Mouse (Mus musculus): ENCODE results near the gene Slc9a4.
"Not testable (repeated sequence)": the region's sequence is repeated elsewhere in the genome, so short reads cannot be mapped to it uniquely, and the experiment has no call there.

The Slc9a4 gene

DNA sequence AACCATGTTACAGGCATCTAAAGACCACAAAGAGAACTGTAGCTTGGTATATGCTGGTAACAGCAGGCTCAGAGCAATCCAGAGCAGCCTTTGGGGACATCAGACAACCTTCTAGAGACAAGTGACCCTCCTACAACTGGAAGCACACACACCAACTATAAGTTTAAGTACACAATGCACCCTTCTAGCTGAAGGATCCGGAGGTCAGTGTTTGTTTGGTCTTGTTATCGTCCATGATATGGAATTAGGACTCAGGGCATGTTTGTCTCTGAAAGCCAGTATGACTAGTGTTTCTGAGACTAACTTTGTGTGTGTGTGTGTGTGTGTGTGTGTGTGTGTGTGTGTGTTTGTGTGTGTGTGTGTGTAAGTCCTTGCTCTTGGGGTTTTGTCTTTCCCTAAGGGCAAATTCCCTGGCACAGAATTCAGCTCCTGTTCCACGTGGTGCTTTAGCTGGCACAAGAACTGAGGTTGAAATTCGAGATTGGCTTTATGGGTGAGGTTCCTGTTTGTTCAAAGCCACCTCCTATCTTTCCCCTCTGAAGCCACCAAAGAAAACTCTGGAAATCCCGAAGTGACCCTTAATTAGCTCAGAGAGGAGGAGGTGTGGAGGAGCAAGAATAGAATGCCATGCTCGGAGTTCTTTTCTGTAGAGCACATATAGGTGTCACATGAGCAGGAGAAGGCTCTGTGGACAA lies 71.1 kb downstream of the Slc9a4 start:
- no peak for DNase-seq

- no peak for DNase-seq
Measured at GRCm38 (mm10) chr1:40657035-40657434, 77.2 kb downstream of the Slc9a4 start.

- peak; percentile 72 for DNase-seq
Measured at GRCm38 (mm10) chr1:40657978-40658496, 78.2 kb downstream of the Slc9a4 start.

GRCm38 (mm10) chr1:40659017-40659416 lies 79.1 kb downstream of the Slc9a4 start:
- DNase-seq = no peak

GRCm38 (mm10) chr1:40659496-40659895 lies 79.6 kb downstream of the Slc9a4 start:
- DNase-seq = no peak

GRCm38 (mm10) chr1:40660838-40661237 lies 81.0 kb downstream of the Slc9a4 start:
- DNase-seq = no peak

- no peak for DNase-seq
Measured at GRCm38 (mm10) chr1:40665401-40666370, 85.8 kb downstream of the Slc9a4 start.

GRCm38 (mm10) chr1:40667442-40667841 lies 87.6 kb downstream of the Slc9a4 start:
- DNase-seq = not testable (repeated sequence)

GRCm38 (mm10) chr1:40670025-40670424 lies 90.1 kb downstream of the Slc9a4 start:
- no peak for DNase-seq

GRCm38 (mm10) chr1:40671490-40671889 lies 91.6 kb downstream of the Slc9a4 start:
- DNase-seq = no peak

DNA sequence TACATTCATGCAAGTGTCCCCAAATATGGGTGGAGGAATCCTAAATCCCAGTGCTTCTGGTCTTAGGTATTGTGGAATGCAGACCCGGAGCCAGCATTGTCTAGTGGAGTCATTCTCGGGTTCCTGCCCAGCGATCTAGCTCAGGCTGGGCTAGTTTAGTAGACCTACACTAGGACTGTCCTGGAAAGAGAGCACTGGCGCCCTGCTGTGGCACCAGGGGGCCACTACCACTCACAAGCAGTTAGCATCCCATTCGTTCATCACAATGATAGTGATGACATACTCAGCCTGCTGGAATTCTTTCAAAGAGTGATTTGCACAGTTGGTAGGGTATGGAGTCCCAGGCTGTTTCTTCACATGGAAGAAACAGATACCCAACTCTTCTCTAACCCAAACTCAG lies 97.4 kb downstream of the Slc9a4 start:
- DNase-seq = no peak

Data from right cerebral cortex, postnatal 4 days (tissue).